Mouse (Mus musculus): ENCODE measurements around the gene Polr2g. TPM values are rescaled to one million over a fixed set of nuclear protein-coding genes. Genes with fewer than 3 reads are reported as not detected.

Gene Polr2g
- total RNA-seq (2023), result 50.4 TPM

DNA sequence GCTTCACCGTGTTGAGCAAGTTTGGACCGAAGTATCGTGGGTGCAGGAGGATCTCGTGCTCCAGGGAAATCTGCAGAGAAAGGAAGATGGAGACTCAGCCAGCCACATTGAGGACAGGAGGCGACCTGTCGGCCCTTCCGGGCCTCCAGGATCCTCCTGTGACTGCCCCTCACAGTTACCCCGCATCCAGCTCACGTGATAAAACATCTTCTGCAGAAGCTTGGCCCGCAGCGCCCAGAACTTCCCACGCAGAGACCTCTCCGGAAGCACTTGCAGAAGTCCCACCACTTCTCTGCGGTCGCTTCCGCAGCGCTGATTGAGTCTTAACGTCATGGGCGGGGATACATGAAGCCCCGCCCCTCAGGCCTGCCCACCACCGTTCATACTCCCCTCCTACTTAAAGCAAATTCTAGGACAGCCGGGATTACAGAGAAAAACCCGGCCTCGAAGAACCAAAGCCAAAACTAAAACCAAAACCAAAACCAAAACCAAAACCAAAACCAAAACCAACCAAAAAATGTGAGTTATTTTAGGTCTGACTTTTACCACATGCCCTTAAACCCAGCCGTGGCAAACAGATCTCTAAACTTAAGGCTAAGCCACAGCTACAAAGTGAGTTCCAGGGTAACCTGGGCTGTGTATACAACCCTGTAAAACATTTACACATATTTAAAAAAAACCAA lies at the start of gene Polr2g:
Polr2g (minus strand) TSS at position 314 of the 683 bp plus-strand sequence.

DNA sequence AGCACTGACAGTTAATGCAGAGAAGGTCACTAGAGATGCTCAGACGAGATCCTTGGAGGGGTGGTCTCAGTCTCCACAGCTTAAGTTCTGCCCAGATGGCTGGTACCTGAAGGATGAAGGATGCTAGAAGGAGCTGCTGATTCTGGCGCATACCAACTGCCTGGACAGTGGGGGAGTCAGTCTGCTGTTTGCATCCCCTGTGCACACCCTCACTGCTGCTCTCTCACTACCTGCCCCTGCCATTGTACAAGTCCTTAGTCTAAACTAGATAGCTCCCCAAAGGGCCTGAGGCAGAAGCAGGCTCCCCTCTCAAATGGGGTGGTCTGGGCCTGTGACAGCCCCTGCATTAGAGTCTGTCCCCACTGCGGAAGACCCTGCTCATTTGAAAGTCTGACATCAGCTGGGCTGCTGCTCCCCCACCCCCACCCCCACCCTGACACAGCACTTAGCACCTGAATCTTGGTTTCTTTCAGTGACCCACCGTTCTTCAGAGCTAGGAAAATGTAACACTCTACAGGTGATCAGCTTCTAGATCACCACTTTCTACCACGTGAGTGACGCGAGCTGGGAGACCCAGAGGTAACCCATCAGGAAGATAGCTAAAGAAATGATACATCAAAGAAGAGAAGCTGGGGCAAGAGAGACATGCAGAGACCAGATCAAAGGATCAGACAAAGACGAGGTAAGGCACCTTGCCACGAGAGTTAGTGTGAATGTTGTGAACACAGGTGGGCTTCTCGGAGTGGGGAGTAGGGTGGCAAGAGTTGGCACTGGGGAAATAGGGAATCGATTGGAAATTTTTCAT lies 40.9 kb upstream of the Polr2g start, which contains the start of gene Gng3:
Gng3 (minus strand) TSS at position 92 of the 805 bp plus-strand sequence.

DNA sequence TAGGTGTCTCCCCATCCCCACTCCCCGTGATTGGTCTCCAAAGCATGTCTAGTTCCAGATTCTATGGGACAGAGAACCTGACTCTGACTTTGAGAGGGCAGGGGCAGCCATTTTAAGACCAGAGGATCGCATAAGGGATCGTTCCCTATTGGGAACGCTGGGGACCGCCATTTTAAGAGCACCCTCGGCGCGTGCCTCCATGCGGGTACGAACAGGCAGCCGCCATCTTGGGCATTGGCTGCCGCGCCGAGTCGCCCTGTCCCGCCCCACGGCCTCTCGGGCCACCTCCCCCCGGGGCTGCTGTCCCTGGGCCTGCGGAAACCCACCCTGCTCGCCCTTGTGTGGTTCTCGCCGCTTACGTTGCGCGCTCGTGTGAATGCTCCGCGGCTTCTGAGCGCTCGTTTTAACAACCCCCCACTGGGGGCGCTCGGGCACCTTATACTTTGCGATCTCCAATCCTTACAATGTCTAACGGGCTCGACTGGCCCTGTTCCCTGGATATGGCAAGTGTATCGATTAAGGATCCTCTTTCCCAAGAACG lies 38.9 kb upstream of the Polr2g start, which contains the start of gene Bscl2:
Bscl2 (plus strand) TSS at position 217 of the 541 bp plus-strand sequence.

GRCm38 (mm10) chr19:8829660-8830059 lies 31.3 kb upstream of the Polr2g start, which contains the start of gene AC129217.1:
AC129217.1 (plus strand) TSS chr19:8829773.

GRCm38 (mm10) chr19:8819596-8820423 lies 21.4 kb upstream of the Polr2g start, which contains the start of gene Hnrnpul2:
Hnrnpul2 (plus strand) TSS chr19:8820010.

DNA sequence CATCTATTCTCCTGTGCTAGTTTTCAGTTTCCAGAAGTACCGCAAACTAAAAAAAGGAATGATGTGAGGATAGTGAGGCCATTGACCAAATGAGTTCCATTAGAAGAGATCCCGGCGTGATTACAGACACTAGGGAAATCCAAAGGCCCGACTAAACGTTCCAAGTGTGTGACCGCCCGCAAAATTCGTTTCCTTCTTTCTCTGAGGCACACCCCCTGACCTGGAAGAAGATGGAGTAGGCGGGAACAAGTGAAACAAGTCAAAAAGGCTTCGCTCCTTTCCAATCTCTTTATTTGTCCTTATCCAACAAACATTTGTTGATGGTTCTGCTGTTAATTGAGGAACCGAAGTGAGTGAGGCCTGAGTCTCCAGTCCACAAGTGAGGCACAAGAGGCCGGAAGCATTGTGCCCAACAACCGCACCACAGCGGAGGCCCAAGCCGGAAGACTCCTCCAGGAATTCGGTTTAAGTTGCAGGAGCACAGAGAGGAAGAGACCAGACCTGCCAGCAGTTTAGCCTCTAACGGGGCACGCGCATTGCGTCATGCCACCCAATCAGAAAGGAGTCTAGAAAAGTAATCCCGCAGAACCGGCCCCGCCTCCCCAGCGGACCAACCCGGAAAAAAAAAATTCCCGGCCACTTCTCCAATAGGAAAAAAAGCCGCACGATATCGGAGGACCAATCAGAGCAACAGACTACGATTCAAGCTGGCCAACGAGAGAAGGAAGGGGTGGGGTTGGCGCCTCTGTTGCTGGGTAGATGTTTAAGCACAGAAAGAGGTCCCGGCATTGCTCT lies 20.6 kb upstream of the Polr2g start, which contains the start of gene Ttc9c:
Ttc9c (minus strand) TSS at position 533 of the 795 bp plus-strand sequence.

DNA sequence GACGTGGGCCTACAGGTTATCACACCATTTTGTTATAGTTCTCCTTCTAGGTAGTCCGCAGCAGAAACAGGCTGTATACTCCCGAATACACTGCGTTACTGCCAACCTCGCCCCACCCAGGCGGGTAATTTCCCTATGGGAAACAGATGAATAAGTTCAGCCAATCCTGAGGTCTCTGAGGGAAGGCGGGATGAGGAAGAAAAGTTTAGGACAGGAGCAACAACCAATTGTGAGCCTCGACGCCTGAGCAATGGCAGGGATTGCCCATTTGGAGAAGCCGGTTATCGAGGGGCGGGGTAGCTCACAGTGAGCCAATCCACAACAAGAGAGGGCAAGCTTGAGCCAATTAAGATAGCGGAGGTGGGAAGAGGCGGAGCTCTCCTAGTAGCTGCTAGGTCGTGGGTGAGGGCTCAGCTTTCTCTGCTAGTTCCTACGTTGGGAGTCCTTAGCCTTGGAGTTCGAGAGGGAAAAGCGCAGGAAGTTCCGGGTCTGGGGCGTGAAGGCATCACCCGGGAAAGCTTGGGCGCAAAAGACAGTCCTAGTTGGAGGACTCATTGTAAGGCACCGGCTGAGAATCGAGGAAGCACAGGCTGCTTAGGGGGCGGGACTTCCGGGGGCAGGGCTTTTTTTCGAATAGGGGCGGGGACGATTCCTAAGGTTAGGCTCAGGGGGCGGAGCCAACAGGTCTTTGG lies 3.9 kb upstream of the Polr2g start, which contains the start of gene Zbtb3:
Zbtb3 (plus strand) TSS at position 426 of the 692 bp plus-strand sequence.

GRCm38 (mm10) chr19:8786008-8786781 lies 12.2 kb downstream of the Polr2g start, which contains the start of gene Taf6l:
Taf6l (minus strand) TSS chr19:8786417.

GRCm38 (mm10) chr19:8774086-8774835 lies 24.1 kb downstream of the Polr2g start, which contains the start of gene Tmem179b:
Tmem179b (minus strand) TSS chr19:8774467.

GRCm38 (mm10) chr19:8770567-8771270 lies 27.7 kb downstream of the Polr2g start, which contains the start of gene Tmem223:
Tmem223 (plus strand) TSS chr19:8770996.

DNA sequence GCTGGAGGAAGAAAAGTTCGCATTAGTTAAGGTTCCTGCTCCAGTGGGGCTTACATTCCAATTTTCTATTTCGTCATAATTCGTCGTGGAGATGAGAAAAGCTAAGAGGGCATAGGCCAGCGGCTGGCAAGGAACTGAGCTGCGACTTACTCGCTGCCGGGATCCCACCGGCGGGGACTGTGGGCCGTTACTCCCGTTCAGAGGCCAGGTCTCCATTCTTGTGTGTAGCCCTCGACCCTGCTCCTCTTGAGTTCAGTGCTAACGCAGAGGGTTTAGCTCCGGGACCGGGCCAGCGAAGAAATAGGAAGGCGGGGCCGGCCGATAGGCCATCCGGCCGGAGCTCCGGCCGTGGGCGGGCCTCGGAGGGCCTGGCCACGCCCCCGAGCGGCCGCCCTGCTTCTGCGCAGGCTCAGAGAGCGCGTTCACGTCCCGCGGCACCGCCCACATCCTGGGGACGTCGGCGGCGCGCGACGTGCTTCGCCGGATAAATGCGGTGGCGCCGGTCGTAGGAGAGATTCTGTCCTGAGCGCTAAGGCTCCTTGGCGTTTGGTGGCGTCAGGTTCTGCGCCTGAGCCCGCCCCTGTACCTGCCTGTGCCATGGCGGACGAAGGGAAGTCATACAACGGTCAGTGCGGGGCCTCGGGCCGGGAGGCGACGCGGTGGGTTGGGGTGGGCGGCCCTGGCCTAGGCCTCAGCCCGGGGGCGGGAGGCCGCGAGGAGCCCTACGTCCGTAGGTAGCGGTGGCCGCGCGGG lies 41.6 kb downstream of the Polr2g start, which contains the start of gene Nxf1:
Nxf1 (plus strand) TSS at position 439 of the 753 bp plus-strand sequence.

Other genes starting within 250 kb of the Polr2g start
- not detected for gene Slc22a8, start 207.3 kb downstream of the Polr2g start, total RNA-seq (2023)
- not detected for gene Slc22a6, start 180.5 kb downstream of the Polr2g start, total RNA-seq (2023)
- gene Chrm1, start 134.8 kb downstream of the Polr2g start, total RNA-seq (2023), result not detected
- gene Slc3a2, start 75.2 kb downstream of the Polr2g start, total RNA-seq (2023), result 200 TPM
- gene Wdr74, start 62.8 kb downstream of the Polr2g start, total RNA-seq (2023), result 89.2 TPM
- 2.3 TPM for gene 1700092M07Rik, start 57.9 kb downstream of the Polr2g start, total RNA-seq (2023)
- gene Stx5a, start 57.2 kb downstream of the Polr2g start, total RNA-seq (2023), result 265 TPM
- gene Nxf1, start 41.5 kb downstream of the Polr2g start, total RNA-seq (2023), result 559 TPM
- 30.8 TPM for gene Tmem223, start 27.6 kb downstream of the Polr2g start, total RNA-seq (2023)
- 61.1 TPM for gene Tmem179b, start 24.1 kb downstream of the Polr2g start, total RNA-seq (2023)
- 9.8 TPM for gene Taf6l, start 12.2 kb downstream of the Polr2g start, total RNA-seq (2023)
- gene Zbtb3, start 4.0 kb upstream of the Polr2g start, total RNA-seq (2023), result 0.26 TPM
- 21.2 TPM for gene Ttc9c, start 20.8 kb upstream of the Polr2g start, total RNA-seq (2023)
- gene Hnrnpul2, start 21.4 kb upstream of the Polr2g start, total RNA-seq (2023), result 101 TPM
- 16.0 TPM for gene AC129217.1, start 31.2 kb upstream of the Polr2g start, total RNA-seq (2023)
- 37.6 TPM for gene Bscl2, start 38.9 kb upstream of the Polr2g start, total RNA-seq (2023)
- gene Gng3, start 40.6 kb upstream of the Polr2g start, total RNA-seq (2023), result not detected
- 0.91 TPM for gene Lrrn4cl, start 52.2 kb upstream of the Polr2g start, total RNA-seq (2023)
- 116 TPM for gene Ubxn1, start 72.9 kb upstream of the Polr2g start, total RNA-seq (2023)
- gene Uqcc3, start 82.3 kb upstream of the Polr2g start, total RNA-seq (2023), result 36.2 TPM
- gene Lbhd1, start 85.2 kb upstream of the Polr2g start, total RNA-seq (2023), result 9.4 TPM
- not detected for gene Gm49403, start 85.4 kb upstream of the Polr2g start, total RNA-seq (2023)
- 25.8 TPM for gene 1810009A15Rik, start 90.3 kb upstream of the Polr2g start, total RNA-seq (2023)
- gene Gm49416, start 90.3 kb upstream of the Polr2g start, total RNA-seq (2023), result 3.8 TPM
- 18.6 TPM for gene Ints5, start 94.4 kb upstream of the Polr2g start, total RNA-seq (2023)
- gene Ganab, start 99.5 kb upstream of the Polr2g start, total RNA-seq (2023), result 134 TPM
- 41.9 TPM for gene B3gat3, start 121.8 kb upstream of the Polr2g start, total RNA-seq (2023)
- gene Rom1, start 130.8 kb upstream of the Polr2g start, total RNA-seq (2023), result 3.0 TPM
- gene Eml3, start 131.0 kb upstream of the Polr2g start, total RNA-seq (2023), result 70.7 TPM
- gene Mta2, start 143.3 kb upstream of the Polr2g start, total RNA-seq (2023), result 172 TPM
- gene Tut1, start 155.3 kb upstream of the Polr2g start, total RNA-seq (2023), result 39.7 TPM
- gene Eef1g, start 168.5 kb upstream of the Polr2g start, total RNA-seq (2023), result 533 TPM
- gene Ahnak, start 190.7 kb upstream of the Polr2g start, total RNA-seq (2023), result 74.3 TPM

Data from CD4-positive naive resting alpha-beta T cell, adult 76 days (primary cell).